Mouse (Mus musculus) cortical plate, adult 2 months (tissue): ENCODE measurements at regions not wholly inside any gene's neighbourhood (a gene's known extent, or its start where the extent isn't known, plus 50 kb on each side); places are given as distances from the start of the nearest gene placed in this dataset.

Experiments used
- CTCF ChIP-seq: fragments of 200-500 bp; IDR thresholded peaks from 2 replicates; pipeline ENCODE4 v1.5.1; 2011; ENCODE audit warnings: mild to moderate bottlenecking, control low read depth, low read length; ENCODE audit not compliant: insufficient read depth; ENCODE audit errors: extremely low read depth
- POLR2A ChIP-seq: fragments of 200-500 bp; IDR thresholded peaks from 2 replicates; pipeline ENCODE4 v1.6.1; 2011; ENCODE audit warnings: mild to moderate bottlenecking, low read length, control low read depth; ENCODE audit not compliant: insufficient read depth; ENCODE audit errors: extremely low read depth

- TF ChIP-seq CTCF: no peak
- TF ChIP-seq POLR2A: no peak
Measured at GRCm38 (mm10) chr7:136501855-136502847, 392.3 kb upstream of the Mgmt start.
